ENCODE assay signal across 30 mouse cellular contexts in genomic region chr13:98951951-98952350, GRCm38 (mm10). TPM values are rescaled to one million over a fixed set of nuclear protein-coding genes. Genes with fewer than 3 reads are reported as not detected.
"Had no signal": no experiment of that assay in that cellular context is flagged by ENCODE, and none has a peak within 500 bp of the region (broad histone marks: within the 10 kb centered on the region; RNA-seq: fewer than 3 reads in every experiment).

No protein-coding gene starts in this region.

- H3K27me3 ChIP-seq: heart, embryonic 13.5 days; heart, embryonic 15.5 days; hindbrain, embryonic 12.5 days; intestine, embryonic 15.5 days; limb, embryonic 12.5 days; liver, embryonic 13.5 days; liver, embryonic 15.5 days had no signal

- H3K4me2 ChIP-seq: heart, embryonic 11.5 days; heart, embryonic 13.5 days; heart, embryonic 15.5 days; hindbrain, embryonic 12.5 days; hindbrain, embryonic 14.5 days; intestine, embryonic 15.5 days; limb, embryonic 12.5 days; liver, embryonic 11.5 days; liver, embryonic 13.5 days; liver, embryonic 15.5 days had no signal

- H3K36me3 ChIP-seq: heart, embryonic 13.5 days; heart, embryonic 15.5 days; hindbrain, embryonic 10.5 days; hindbrain, embryonic 12.5 days; intestine, embryonic 15.5 days; limb, embryonic 10.5 days; limb, embryonic 12.5 days; liver, embryonic 13.5 days; liver, embryonic 15.5 days had no signal

- H3K4me3 ChIP-seq: gastrocnemius, adult 2 months; heart, adult 2 months; heart, embryonic 13.5 days; heart, embryonic 15.5 days; hindbrain, embryonic 10.5 days; hindbrain, embryonic 12.5 days; intestine, embryonic 15.5 days; layer of hippocampus, adult 2 months; left cerebral cortex, adult 2 months; limb, embryonic 10.5 days; limb, embryonic 12.5 days; liver, embryonic 13.5 days; liver, embryonic 15.5 days had no signal

- H3K9ac ChIP-seq: heart, embryonic 13.5 days; heart, embryonic 15.5 days; hindbrain, embryonic 12.5 days; hindbrain, embryonic 14.5 days; intestine, embryonic 15.5 days; limb, embryonic 12.5 days; liver, embryonic 13.5 days; liver, embryonic 15.5 days; liver, postnatal 0 days had no signal

- H3K27ac ChIP-seq: gastrocnemius, adult 2 months; heart, adult 2 months; heart, embryonic 13.5 days; heart, embryonic 15.5 days; hindbrain, embryonic 10.5 days; hindbrain, embryonic 12.5 days; hindbrain, embryonic 14.5 days; intestine, embryonic 15.5 days; layer of hippocampus, adult 2 months; left cerebral cortex, adult 2 months; limb, embryonic 10.5 days; limb, embryonic 12.5 days; liver, embryonic 13.5 days; liver, embryonic 15.5 days had no signal

- DNase-seq: gastrocnemius, adult 2 months; gastrocnemius, postnatal 10 days; gastrocnemius, postnatal 25 days; heart, adult 2 months; heart, postnatal 4 days; kidney, adult 18-20 months; kidney, adult 9 months; kidney, postnatal 25 days; liver; liver, embryonic 13.5 days; liver, postnatal 0 days had no signal

- H3K4me1 ChIP-seq: hindbrain, embryonic 12.5 days; limb, embryonic 10.5 days had no signal

- H3K9me3 ChIP-seq: heart, embryonic 13.5 days; heart, embryonic 15.5 days; hindbrain, embryonic 10.5 days; hindbrain, embryonic 12.5 days; intestine, embryonic 15.5 days; limb, embryonic 10.5 days; limb, embryonic 12.5 days; liver, embryonic 13.5 days; liver, embryonic 15.5 days had no signal

- ATAC-seq: hindbrain, embryonic 16.5 days; inflammation-experienced regulatory T-cells, adult 6 months; intestine, embryonic 15.5 days; intestine, postnatal 0 days; liver, postnatal 0 days had no signal

RNA-seq across cellular contexts. Expression of gene 1700024P04Rik, which starts 32.4 kb away (rescaled TPM):
- polyA plus RNA-seq: frontal cortex, adult 2 months; heart, adult 2 months; heart, embryonic 11.5 days; heart, embryonic 13.5 days; heart, embryonic 15.5 days; heart, postnatal 0 days; hindbrain, embryonic 10.5 days; hindbrain, embryonic 12.5 days; hindbrain, embryonic 14.5 days; hindbrain, embryonic 16.5 days; inflammation-experienced regulatory T-cells, adult 6 months; intestine, embryonic 15.5 days; intestine, postnatal 0 days; limb, embryonic 10.5 days; limb, embryonic 12.5 days; limb, embryonic 14.5 days; liver, embryonic 11.5 days; liver, embryonic 13.5 days; liver, embryonic 15.5 days; liver, postnatal 0 days had no signal
